21 mouse cellular contexts compared by ENCODE assay signal in the genomic region with DNA sequence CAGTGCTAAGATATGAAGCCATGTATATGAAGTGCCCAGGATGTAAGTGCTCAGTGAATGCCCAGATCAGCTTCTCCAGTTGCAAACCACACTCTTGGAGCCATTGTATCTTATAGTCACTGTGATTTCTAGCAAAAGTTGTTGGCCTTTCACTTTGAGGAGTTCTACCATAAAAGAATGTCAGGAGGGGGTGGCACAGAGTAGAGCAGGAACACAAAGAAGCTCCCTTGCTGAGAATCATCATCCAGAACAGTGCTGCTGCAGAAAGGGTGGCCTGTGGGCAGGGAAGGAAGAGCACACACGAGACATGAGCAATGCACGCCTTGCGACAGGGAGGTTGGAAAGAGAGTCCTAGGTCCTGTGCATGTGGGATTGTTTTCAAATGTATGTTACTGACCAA.
A peak's percentile ranks its signal among the peaks of the same experiment; 100 is the strongest.
DNase-seq lines count a peak whose midpoint lies in the region; ATAC-seq lines count a peak whose summit lies in the region.
"Had no signal": no experiment of that assay in that cellular context is flagged by ENCODE, and none has a peak within 500 bp of the region (broad histone marks: within the 10 kb centered on the region; RNA-seq: fewer than 3 reads in every experiment).

No protein-coding gene starts in this region.

- peak; percentile 64 for ATAC-seq in frontal cortex, adult (ENCODE audit: low TSS enrichment)
- ATAC-seq: activated CD4-positive, CD25-positive, alpha-beta regulatory T cell, adult 4 months; CD4-positive, CD25-positive, alpha-beta regulatory T cell, adult 4 months; forebrain, embryonic 14.5 days; forebrain, embryonic 16.5 days; Patski had no signal

- DNase-seq in frontal cortex, postnatal 25 days (ENCODE audit: low spot score in 2 of 2) = no peak
- DNase-seq in heart, adult 11 months = peak; percentile 55
- no peak for DNase-seq in heart, postnatal 36 days
- peak; percentile 62 for DNase-seq in brain, adult 2 months (ENCODE audit: low read depth, low spot score)
- DNase-seq: adrenal gland, adult 8-10 months; adrenal gland, postnatal 14 days; adrenal gland, postnatal 36 days; B cell, adult 2 months; cerebellum, adult 11 months; cerebellum, adult 18-20 months; cerebellum, adult 8-10 months; cerebellum, adult 9-11 months; cerebellum, postnatal 14 days; cerebellum, postnatal 36 days; embryo, embryonic 11 days had no signal

- intact Hi-C loops in heart, postnatal 36 days (cut with DNase I) = no loop called here

Comparison
In these comparisons a context has a peak if more than half of its experiments do, and no peak if none do; other contexts are left out.
1. DNase-seq: peak in heart, adult 11 months (single experiment) and brain, adult 2 months (single experiment); none in frontal cortex, postnatal 25 days (0 of 2) and heart, postnatal 36 days (0 of 2).